Mouse (Mus musculus): Measurements from ENCODE around the gene Cartpt. TPM values are rescaled to one million over a fixed set of nuclear protein-coding genes. Genes with fewer than 3 reads are reported as not detected.

The Cartpt gene
- 5.6 and 7.3 TPM in 2 replicates for polyA plus RNA-seq (2012; rRNA removed)

GRCm38 (mm10) chr13:99900965-99901364, at the start of gene Cartpt:
TSS of gene Cartpt (minus strand) at chr13:99901091.

Other genes starting within 250 kb of the Cartpt start
- gene Mccc2, start 114.5 kb upstream of the Cartpt start, polyA plus RNA-seq (2012; rRNA removed): 20.9 and 21.4 TPM in 2 replicates
- gene Bdp1, start 203.0 kb upstream of the Cartpt start, polyA plus RNA-seq (2012; rRNA removed): 13.5 and 14.0 TPM in 2 replicates
- gene Serf1, start 206.9 kb upstream of the Cartpt start, polyA plus RNA-seq (2012; rRNA removed): 262 and 318 TPM in 2 replicates
- 69.3 and 73.3 TPM in 2 replicates for gene Smn1, start 223.8 kb upstream of the Cartpt start, polyA plus RNA-seq (2012; rRNA removed)